Mouse (Mus musculus) lung, adult 2 months (tissue): ENCODE measurements around the gene Tenm2.

Experiments used
- CTCF ChIP-seq: fragments of 200-500 bp; IDR thresholded peaks from 2 replicates; pipeline ENCODE4 v1.5.1; 2011; ENCODE audit warnings: mild to moderate bottlenecking, low read length, control low read depth; ENCODE audit not compliant: insufficient read depth
- POLR2A ChIP-seq: fragments of 200-500 bp; IDR thresholded peaks from 2 replicates; pipeline ENCODE4 v1.6.1; 2011; ENCODE audit warnings: low read depth, mild to moderate bottlenecking, control low read depth, low read length, borderline replicate concordance; ENCODE audit errors: extremely low read depth

DNA sequence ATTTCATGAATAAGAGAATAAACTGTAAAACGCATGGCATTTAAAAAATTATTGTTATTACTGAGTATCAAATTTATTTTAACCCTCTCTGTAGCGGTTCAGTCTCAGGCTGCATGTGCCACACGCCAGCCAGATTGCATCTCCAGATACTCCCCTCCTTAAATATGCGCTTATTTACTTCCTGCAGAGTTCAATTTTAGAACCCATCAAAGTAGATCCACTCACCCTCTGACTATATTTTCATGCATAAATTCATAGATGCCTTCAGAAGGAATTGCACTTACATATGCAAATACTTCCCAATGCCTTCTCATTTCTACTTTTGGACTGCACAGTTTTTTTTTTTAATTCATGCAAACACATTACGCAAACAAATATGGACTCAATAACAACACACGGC is 294.3 kb downstream of the Tenm2 start:
- TF ChIP-seq POLR2A (no peak), CTCF (no peak)
